Mouse (Mus musculus): Measurements from ENCODE around the gene Clasp1.

GRCm38 (mm10) chr1:118494551-118494950, 105.7 kb downstream of the Clasp1 start:
- no peak for TF ChIP-seq CTCF (conservative IDR thresholded peaks at IDR 0.05; ENCODE audit: insufficient read depth, insufficient read length, low read depth, low read length)
- no peak for TF ChIP-seq POLR2A (IDR thresholded peaks at IDR 0.05; ENCODE audit: low read depth, low read length)
